Mouse (Mus musculus) spleen, postnatal 4 days (tissue): ENCODE data around the gene Inpp5f.
"Not testable (repeated sequence)": the region's sequence is repeated elsewhere in the genome, so short reads cannot be mapped to it uniquely, and the experiment has no call there.

Source experiments
- DNase-seq, 2 experiments: peaks; one replicate each; pipeline ENCODE4 v3.0.0; 2022; ENCODE audit warnings: low spot score in 2 of 2

Inpp5f gene

DNA sequence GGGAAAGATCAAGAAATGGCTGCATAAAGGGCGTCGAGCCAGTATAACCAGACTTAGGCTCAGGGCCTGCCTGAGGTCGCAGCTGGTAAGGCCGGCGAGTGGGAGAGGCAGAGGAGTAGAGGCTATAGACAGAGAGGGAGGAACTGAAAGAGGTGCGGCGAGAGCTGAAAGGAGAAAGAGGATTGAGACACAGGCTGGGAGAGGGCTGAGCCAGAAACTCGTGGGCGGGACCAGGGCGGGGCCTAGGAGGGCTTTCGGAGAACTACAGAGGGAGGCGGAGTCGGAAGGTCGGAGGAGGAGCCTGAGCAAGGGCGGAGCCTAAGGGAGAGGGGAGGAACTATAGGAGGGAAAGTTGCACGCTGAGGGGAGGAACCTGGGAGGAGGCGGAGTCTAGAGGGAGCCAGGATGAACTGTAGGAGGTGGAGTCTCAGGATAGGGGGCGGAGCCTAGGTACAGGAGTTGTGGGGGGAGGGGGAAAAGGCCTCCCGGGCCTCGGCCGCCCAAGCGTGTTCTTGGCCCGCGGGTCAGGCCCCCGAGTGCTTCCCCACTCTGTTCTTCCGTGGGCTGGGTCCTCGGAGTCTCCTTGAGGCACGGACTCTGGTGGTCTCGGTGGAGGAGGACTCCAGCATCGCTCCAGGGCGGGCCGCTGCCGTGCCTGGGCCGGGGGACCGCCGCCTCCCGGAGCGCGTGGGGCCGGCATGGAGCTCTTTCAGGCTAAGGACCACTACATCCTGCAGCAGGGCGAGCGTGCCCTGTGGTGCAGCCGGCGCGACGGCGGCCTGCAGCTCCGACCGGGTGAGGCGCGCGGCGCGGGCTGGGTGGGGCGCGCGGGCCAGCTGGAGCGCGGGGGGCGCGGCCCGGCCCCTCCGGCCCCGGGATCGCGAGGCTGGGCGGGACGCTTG is at the start of gene Inpp5f:
TSS of gene Inpp5f (plus strand) at position 432 of the 902 bp plus-strand sequence.
- peak; percentile 98 to 99 for DNase-seq

DNA sequence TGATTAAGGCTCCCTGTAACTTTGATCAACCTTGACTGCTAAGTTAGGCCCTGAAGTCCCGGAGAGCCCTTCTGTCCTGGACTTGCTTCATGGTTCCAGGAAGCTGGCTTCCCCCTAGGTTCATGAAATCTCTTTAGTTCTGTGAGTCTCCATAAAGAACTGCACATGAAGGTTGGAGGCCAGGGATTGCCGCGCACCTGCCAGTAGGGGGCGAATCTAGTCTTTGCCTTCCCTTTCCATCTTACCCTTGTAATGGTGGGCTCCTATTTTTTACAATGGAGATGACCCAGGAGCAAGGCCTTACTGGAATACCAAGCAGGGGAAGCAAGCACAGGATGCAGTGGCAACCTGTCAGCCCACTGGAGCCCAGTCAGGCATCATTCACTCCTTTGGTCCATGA is 47.8 kb upstream of the Inpp5f start:
- peak; percentile 34 to 74 for DNase-seq

DNA sequence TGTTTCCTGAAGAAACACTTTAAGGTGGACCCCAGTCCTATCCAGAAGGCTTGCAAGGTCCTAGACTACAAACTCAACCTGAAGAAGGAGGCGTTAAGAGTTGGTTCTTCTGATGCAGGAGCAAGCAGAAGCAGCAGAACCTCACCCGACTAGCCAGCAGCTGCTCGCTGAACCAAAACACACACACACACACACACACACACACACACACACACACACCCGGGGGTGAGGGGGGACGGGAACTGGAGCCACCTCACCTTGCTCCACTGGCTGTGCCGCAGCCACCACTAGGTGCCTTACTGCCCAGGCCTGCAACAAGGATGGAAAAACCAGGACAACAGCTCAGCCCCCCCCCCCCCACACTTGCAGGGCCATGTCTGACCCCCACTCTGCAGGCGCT is 44.8 kb upstream of the Inpp5f start:
- no peak for DNase-seq

DNA sequence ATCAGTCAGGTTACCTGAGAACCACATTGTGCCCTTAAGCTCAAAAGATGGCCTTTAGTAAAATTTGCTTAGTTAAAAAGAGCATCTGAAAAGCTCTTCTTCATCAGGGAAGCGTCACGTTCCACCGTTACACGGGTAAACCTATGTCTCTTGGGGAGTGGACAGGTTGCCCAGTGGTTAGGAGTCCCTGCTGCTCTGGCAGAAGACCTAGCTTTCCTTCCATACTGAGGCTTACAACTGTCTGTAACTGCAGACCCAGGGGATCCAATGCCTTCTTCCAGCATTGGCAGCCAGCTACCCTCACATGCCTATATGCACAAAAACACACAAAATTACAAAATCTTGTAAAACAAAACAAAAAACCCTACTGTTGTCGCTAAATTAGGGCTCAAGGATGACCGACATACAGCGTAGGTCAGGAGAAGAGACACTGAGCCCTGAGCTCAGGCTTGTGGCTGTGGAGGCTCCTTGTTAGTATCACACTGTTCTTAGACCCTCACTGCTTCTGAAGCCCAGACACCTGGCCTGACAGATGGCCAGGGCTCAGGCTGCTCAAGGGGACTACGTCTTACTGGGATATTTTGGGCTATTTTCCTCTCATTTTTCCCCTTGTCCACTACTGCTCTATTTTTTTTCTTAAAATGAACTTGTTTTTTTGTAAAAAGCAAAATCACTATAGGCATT is 43.4 kb upstream of the Inpp5f start:
- DNase-seq: no peak

DNA sequence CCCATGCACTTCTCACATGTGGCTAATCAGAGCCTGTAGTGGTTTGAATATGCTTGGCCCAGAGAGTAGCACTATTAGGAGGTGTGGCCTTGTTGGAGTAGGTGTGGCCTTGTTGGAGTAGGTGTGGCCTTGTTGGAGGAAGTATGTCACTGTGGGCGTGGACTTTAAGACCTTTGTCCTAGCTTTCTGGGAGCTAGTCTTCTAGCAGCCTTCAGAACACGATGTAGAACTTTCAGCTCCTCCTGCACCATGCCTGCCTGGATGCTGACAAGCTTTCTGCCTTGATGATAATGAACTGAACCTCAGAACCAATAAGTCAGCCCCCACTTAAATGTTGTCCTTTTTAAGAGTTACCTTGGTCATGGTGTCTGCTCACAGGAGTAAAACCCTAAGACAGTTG is 41.7 kb upstream of the Inpp5f start:
- not testable (repeated sequence) for DNase-seq

DNA sequence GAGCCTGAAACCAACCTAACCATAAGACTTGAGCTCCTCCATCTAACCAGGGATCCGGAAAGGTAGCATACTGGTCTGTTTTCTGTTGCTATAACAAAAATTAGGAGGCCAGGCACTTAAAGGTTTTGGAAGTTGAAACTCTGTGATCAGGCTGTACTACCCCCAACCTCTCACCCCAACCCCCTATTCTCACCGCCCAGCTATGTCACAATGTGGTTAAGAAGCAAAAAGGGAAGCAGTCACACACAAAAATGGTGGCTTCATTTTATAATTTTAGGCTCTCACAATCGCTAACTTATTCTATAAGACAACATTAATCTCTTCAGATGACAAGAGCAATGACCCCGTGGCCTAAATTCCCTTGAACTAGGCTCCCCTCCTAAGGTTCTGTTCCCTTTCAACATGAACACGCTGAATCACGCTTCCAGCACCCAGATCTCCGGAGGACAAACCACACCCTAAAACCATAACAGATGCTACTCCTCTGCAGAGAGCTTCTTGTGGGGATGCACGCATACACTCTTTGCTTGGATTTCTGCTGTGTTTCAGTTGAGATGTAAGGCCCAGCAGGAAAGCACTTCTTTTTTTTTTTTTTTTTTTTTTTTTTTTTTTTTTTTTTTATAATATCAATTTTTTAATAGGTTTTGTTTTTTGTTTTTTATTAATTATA is 41.0 kb upstream of the Inpp5f start:
- no peak for DNase-seq

DNA sequence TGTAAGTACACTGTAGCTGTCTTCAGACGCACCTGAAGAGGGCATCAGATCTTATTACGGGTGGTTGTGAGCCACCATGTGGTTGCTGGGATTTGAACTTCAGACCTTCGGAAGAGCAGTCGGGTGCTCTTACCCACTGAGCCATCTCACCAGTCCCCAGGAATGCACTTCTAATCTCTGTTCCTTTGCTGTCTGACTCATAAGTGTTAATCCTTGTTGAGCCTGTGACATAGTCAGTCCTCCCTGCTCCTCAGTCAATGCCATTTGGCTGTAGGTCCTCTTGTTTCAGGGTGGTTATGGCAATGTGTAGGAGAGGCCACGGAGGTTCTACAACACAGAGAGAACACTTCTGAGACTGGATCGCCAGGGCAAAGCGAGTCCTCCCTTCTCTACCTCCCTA is 40.5 kb upstream of the Inpp5f start:
- not testable (repeated sequence) for DNase-seq

DNA sequence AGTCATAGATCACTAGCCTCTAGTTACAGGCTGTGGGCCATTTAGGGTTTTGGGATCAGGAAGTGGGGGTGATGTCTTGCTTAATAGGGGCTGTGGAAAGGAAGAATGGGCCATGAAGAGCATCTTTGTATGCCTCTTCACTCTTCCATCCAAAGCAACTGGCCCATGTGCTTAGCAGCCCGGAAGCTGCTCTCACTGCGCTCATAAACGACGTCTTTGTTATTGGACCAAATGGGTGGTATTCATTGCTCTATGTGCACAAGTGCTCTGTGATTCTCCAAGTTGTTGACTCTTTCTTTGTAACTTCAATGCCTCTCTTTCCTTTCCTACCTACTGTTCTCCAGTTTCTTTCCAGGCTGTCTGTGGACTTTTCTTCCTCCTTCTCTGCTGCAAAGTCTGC is 39.1 kb upstream of the Inpp5f start:
- DNase-seq: no peak

DNA sequence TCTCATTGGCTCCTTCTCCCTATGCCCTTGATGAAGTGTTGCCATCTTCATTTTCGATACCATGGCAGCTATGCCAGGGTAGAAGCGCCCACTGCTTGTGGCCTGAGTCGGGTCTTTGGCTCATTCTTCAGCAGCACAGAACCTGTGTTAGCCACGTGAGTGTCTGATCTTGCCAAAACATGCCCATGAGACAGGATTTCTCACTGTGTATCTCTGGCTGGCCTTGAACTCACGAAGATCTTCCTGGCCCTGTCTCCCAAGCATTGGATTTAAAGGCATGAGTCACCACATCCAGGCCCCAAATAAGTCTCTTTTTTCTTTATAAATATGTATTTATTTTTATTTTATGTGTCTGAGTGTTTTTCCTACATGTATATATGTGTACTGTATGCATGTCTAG is 35.9 kb upstream of the Inpp5f start:
- no peak for DNase-seq

DNA sequence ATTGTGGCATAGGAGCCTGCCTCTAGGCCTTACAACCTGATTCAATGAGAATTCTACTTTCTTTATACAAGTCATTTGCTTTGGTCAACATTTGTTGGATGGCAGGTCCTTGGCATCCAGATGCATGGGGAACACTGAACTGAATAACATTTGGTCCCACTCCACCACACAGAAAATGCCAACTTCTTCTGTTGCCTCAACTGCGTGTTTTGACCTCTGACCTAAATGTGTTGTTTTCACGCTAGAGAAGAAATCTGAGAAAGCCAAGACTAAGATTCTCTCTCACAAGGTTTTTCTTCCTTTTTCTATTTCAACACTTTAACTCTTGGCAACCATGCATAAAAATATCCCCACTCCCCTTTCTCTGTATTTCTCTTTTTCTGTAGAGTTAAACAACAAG is 35.3 kb upstream of the Inpp5f start:
- DNase-seq: no peak

DNA sequence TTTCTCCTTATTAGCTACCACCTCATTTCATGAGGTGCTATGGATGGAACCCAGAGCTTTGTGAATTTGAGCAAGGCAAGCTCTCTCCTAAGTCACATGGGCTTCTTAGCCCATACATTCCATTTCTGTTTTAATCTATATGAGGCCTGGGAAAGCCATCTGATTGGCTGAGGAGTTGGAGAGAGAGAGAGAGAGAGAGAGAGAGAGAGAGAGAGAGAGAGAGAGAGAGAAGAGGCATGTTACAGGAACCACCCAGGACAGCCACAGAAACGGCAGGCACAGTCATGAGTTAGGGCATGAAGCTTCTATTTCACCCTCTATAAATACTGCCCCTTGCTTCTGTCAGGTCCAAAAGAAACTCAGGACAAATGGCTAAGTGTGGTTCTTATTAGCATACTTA is 33.5 kb upstream of the Inpp5f start:
- DNase-seq: no peak

DNA sequence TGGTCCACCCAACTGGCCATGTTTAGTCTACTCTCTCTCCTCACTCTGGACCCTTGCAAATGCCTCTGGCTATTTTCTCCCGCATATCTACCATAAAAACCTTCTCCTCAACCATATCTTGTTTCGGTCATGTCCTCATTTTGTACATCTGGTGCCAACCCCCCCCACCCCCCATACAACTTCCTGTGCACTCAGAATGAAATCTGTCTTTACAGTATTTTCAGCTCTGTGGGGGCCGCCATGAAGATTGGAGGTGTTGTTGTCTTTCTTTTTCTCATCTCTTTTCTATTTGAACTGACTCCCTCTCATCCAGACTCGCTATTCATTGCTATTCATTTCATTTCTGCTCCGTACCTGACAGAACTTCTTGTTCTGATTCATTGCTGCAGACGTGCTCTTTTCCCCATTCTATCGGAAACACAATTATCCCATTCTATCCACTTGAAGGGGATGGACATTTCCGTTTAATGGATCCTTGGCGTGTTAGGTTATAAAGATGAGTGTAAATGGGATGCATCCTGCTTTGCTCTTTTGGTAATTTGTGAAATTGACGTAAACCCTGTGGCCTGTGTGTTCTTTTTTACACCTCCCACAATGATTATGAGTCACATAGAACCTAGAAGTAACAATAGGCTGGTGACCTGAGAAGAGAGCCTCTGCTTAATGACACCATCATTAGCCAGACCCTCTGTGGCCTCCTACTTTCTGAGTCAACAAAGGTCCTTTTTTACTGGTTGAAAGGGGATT is 32.8 kb upstream of the Inpp5f start:
- DNase-seq: no peak

DNA sequence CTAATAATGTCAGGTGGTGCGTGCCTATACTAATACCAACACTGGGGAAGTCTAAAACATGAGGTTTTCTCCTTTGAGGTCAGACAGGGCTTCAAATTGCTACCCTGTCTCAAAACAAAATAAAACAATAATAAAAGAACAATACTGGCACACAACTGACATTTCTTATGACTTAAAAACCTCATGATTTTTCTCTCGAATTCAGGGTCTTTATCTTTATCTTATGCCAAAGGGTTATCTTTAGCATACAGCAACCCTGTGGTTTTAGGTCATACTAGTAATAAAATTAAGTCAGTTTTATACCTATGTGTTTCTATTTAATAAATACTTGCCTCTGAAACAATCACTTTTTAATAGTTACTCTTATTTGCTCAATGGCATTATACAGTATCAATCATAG is 31.7 kb upstream of the Inpp5f start:
- DNase-seq: no peak

DNA sequence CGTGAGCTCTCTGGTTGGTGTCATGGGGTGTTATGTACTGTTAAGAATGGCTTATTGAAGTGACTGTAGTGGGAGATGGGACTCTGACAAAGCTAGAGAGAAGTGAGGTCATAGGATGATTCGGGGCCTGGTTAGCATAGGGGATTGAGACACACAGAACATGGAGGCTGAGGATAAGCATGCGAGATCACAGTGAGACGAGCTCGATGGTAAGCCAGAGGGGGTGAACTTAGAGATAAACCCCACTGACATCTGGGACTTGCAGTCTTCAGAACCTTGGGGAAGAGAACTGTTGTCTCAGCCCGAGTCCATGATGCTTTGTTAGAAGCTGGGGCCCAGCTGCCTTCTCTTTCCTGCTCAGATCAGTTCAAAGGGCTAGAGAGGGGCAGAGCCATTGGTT is 30.8 kb upstream of the Inpp5f start:
- no peak for DNase-seq

DNA sequence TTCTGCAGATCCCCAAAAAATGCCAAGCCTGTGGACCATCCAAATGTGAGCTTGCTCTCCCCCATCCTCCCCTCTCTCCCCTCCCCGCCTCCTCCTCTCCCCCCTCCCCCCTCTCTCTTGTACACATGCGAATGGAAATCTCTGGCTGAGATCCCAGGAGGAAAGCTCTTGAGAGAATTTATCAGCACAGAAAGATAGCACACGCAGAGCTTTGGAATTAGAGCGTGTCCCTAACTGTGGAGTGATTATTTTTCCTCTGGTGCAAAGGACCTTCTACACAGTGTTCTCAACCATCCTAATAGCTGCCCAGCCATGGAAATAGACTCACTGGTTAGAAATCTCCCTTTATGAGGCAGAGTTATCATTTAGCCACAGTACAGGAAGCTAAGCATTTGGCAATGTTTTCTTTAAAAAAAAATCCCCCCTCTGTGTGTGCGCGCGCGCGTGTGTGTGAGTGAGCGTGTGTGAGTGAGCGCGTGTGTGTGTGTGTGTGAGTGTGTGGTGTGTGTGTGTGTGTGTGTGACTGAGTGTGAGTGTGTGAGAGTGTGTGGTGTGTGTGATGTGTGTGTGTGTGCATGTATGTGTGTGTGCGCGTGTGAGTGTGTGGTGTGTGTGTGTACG is 29.2 kb upstream of the Inpp5f start:
- no peak for DNase-seq

DNA sequence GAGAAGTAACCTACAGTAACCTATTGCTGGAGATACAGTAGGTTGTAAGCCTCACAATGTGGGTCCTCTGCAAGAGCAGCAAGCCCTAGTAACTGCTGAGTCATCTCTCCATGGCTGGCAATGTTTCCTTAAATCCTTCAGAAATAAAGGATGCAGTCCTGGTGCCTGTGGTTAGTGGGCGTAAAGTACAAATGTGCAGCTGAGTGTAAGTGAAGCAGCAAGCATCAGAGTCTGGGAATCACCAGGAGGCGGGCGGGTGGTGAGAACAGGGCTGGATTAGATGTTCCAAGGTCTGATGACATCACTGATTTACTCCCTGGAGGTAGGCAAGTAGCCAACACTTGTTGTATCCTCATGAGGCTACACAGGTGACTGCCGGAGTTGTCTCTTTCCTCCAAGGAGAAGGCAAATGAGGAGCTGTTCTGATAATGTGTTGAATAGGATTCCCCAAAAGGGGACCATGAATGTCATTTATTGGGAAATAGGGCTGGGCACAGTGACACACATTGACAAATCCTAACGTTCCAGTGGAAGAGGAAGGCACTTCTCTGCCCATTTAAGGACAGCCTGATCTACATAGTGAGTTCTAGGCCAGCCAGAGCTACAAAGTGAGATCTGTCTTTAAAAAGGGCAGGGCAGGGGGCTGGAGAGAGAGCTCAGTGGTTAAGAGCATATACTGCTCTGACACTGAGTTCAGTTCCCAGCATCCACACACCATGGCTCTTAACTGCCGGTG is 27.7 kb upstream of the Inpp5f start:
- DNase-seq: no peak

DNA sequence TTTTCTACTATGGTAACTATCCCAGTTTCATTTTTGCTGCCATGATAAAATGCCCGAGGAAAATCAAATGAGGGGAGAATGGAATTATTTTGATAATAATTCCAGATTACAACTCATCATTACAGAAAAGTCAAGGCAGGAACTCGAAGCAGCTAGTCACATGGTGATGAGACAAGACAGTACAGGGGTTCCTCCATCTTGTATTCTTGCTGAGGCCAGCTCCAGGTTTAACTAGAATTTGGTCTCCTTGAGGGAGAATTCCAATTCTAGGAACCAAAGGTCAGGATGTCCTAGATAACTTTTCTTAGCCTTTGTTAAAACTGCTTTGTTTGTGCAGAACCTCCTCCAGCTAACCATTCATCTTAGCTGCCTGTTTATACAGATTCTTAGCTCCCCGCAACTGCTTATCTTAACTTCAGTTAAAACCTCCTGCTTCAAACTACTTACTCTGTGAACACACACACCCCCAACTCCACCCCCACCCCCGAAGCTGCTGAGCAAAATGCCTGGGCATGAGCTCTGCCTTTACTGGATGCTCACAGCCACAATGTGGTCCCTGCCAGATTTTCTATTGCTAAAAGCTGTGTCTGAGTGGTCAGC is 23.7 kb upstream of the Inpp5f start:
- DNase-seq: no peak

DNA sequence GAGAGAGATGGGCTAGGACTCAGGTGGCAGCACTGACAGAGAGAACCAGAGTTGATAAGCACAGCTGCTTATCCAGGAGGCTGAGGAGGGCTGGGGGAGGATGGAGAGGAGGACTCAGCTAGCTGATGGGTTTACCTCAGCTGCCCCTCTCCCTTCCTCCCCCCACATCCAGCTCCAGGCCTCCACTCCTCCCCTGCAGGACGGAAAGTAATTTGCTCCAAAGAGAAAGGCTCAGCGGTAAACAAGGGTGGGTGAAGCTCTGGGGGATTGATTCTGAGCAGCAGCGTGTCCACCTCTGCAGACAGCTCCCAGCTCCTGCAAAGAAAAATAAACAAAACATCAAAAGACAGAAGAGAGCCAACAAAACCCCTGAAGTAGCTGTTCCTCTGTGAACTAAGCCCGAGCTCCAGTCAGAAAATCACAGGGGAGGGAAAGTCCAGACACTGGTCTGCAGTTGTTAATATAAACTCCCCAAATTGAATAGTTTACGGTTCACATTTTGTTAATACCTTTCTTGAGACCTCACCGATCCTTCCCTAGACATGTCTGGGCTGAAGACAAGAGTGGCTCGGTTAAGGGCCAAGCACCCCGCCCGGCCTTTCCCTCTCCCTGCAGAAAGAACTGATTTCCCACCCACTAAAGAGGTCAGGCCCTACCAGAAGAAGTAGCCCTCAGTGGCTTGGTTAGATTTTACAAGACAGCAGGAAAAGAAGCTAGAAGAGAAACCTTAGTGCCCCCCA is 19.6 kb upstream of the Inpp5f start:
- no peak for DNase-seq

DNA sequence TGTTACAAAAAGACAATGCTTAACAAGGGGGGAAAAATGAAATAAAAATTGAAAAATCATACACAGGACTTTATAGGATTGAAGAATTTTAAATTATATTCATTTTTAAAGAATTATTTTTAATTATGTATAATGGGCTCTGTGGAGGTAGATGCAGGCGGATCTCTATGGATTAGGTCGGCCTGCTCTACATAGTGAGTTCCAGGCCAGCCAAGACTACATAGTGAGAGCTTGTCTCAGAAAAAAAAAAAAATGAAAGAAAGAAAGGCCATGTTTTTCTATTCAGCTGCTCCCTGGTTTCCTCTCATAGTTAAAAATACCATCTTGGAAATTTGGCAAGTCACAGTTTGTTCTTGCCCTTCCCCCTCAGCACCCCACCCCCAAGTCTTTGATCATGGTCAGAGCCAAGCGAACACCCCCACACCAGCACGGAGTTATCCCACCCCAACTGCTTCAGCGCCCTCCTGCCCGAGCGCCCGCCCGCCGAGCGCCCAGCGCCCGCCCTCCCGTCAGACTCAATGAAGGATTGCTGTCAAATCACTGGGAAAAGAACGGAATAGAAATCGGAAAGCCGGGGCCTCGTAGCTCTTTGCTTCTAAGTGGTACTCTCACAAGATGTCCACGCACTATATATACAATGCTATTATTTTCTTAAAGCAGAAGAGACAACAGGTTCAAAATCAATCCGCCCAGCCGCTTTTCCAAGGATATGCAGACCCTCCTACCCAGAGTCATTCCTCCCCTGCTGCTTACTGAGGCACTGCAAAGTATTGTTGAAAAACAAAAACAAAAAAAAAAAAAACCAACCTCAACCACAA is 18.8 kb upstream of the Inpp5f start:
- DNase-seq: no peak
